ENCODE assay signal across 8 mouse cellular contexts in genomic region chr17:46160090-46160662, GRCm38 (mm10). TPM values are rescaled to one million over a fixed set of nuclear protein-coding genes. Genes with fewer than 3 reads are reported as not detected.
DNase-seq lines count a peak whose midpoint lies in the region; ATAC-seq and TF ChIP-seq lines count a peak whose summit lies in the region.

No protein-coding gene starts in this region.

- no peak for TF ChIP-seq RAD21 in MEL (IDR thresholded peaks at IDR 0.05; ENCODE audit: low read depth, low read length)

- peak overlapping the region; percentile 88 for H3K27ac ChIP-seq in MEL (ENCODE audit: control insufficient read depth, low read depth, low read length)
- peak overlapping the region; percentile 96 for H3K27ac ChIP-seq in lung, embryonic 16.5 days (ENCODE audit: low read length)

- no peak for TF ChIP-seq CTCF in MEL (IDR thresholded peaks at IDR 0.05 in 2 of 3, conservative IDR thresholded peaks at IDR 0.05 in 1 of 3; ENCODE audit: control insufficient read depth in 1 of 3, insufficient read depth in 1 of 3, low read depth in 2 of 3, low read length in 3 of 3, poor library complexity in 1 of 3, severe bottlenecking in 1 of 3)

- H3K79me2 ChIP-seq in MEL (ENCODE audit: control insufficient read depth, insufficient read depth, low read length, poor library complexity), result peaks cover 9% of the 10 kb centered on the region

- peak; percentile 96 for DNase-seq in MEL (ENCODE audit: low read depth, low spot score)
- peak; percentile 83 for DNase-seq in cerebellum, adult 8-10 months
- DNase-seq in forelimb bud, embryonic 11.5 days (ENCODE audit: low read depth, low spot score), result peak; percentile 92
- peak; percentile 79 for DNase-seq in layer of hippocampus, adult 9-10 months (ENCODE audit: low spot score)
- peak; percentile 83 for DNase-seq in ovary, postnatal 10 days (ENCODE audit: low spot score)
- peak; percentile 95 for DNase-seq in thymus, postnatal 14 days

- peaks cover 0 to 27% of the 10 kb centered on the region in 2 experiments; a peak in 3 of 4 replicates for H3K36me3 ChIP-seq in MEL (ENCODE audit: control insufficient read depth in 1 of 2, insufficient read depth in 2 of 2, low read length in 2 of 2)
- H3K36me3 ChIP-seq in lung, embryonic 16.5 days (ENCODE audit: control insufficient read depth, insufficient read depth, low read length), result peaks cover 13% of the 10 kb centered on the region; the same call in 1 of the 2 replicates

- WGBS in lung, embryonic 16.5 days, result under 1% methylated on average over 16 of the region's 16 CpGs

- peak overlapping the region; percentile 60 to 70 for H3K4me3 ChIP-seq in MEL (ENCODE audit: control insufficient read depth in 1 of 2, insufficient read depth in 1 of 2, low read depth in 2 of 2, low read length in 2 of 2)
- H3K4me3 ChIP-seq in lung, embryonic 16.5 days (ENCODE audit: low read length), result peak overlapping the region; percentile 58

- peak; percentile 54 to 61 for ATAC-seq in hematopoietic stem cell, adult 5-6 weeks (replicated peaks in 1 of 2; ENCODE audit: insufficient read depth in 1 of 2, low FRiP score in 2 of 2, low TSS enrichment in 1 of 2, low read depth in 1 of 2, poor library complexity in 2 of 2, severe bottlenecking in 2 of 2)
- peak; percentile 85 for ATAC-seq in lung, embryonic 16.5 days (ENCODE audit: low read depth)

- H3K9ac ChIP-seq in MEL (ENCODE audit: control insufficient read depth, low read depth, low read length, poor library complexity, severe bottlenecking), result peak overlapping the region; percentile 70
- H3K9ac ChIP-seq in lung, embryonic 16.5 days (ENCODE audit: low read length), result peak overlapping the region; percentile 72

- peak overlapping the region; percentile 83 for H3K4me2 ChIP-seq in lung, embryonic 16.5 days (ENCODE audit: low read depth, low read length)

- peaks cover 18 to 41% of the 10 kb centered on the region in 2 experiments; a peak in 3 of 4 replicates for H3K4me1 ChIP-seq in MEL (ENCODE audit: control insufficient read depth in 1 of 2, insufficient read depth in 2 of 2, low read length in 2 of 2)
- peaks cover 17% of the 10 kb centered on the region for H3K4me1 ChIP-seq in lung, embryonic 16.5 days (replicated peaks; ENCODE audit: control insufficient read depth, insufficient read depth, low read length)

- TF ChIP-seq POLR2A in MEL (IDR thresholded peaks at IDR 0.05; ENCODE audit: control insufficient read depth in 1 of 2, insufficient read depth in 1 of 2, low read depth in 1 of 2, low read length in 2 of 2, poor library complexity in 1 of 2), result peak in 1 of 2 experiments; percentile 52; a peak in 1 of 4 replicates

- H3K27me3 ChIP-seq in MEL (ENCODE audit: control insufficient read depth in 1 of 2, insufficient read depth in 2 of 2, low read length in 2 of 2), result no peaks in the 10 kb centered on the region
- H3K27me3 ChIP-seq in lung, embryonic 16.5 days (ENCODE audit: control insufficient read depth, insufficient read depth, low read depth, low read length), result no peaks in the 10 kb centered on the region

- no peaks in the 10 kb centered on the region for H3K9me3 ChIP-seq in MEL (replicated peaks; ENCODE audit: insufficient read depth, low read length)
- H3K9me3 ChIP-seq in lung, embryonic 16.5 days (ENCODE audit: control insufficient read depth, low read length), result no peaks in the 10 kb centered on the region

- no peak for TF ChIP-seq EP300 in MEL (IDR thresholded peaks at IDR 0.05; ENCODE audit: low read depth in 1 of 2, low read length in 2 of 2)

TF ChIP-seq in MEL, 35 proteins besides CTCF, POLR2A, EP300 and RAD21:
- TF ChIP-seq CHD1 (IDR thresholded peaks at IDR 0.05; ENCODE audit: low read depth, low read length) (0 out of 2 replicates have a peak, but pooled peaks have one; percentile 76), UBTF (IDR thresholded peaks at IDR 0.05; ENCODE audit: borderline replicate concordance, insufficient read depth, low read depth, low read length) (no peak), MAX (IDR thresholded peaks at IDR 0.05; ENCODE audit: low read length) (peak; percentile 73), RCOR1 (IDR thresholded peaks at IDR 0.05; ENCODE audit: low read depth, low read length) (no peak), MXI1 (IDR thresholded peaks at IDR 0.05; ENCODE audit: low read depth, low read length) (peak; percentile 97), TAL1 (IDR thresholded peaks at IDR 0.05; ENCODE audit: low read length) (no peak), ELF1 (IDR thresholded peaks at IDR 0.05; ENCODE audit: low read depth, low read length) (peak; percentile 65; the same call in 1 of the 2 replicates), CHD2 (IDR thresholded peaks at IDR 0.05; ENCODE audit: low read length) (no peak), TBP (IDR thresholded peaks at IDR 0.05; ENCODE audit: low read depth, low read length) (peak; percentile 40; the same call in 1 of the 2 replicates), ZC3H11A (IDR thresholded peaks at IDR 0.05; ENCODE audit: low read depth, low read length) (no peak), POLR2AphosphoS2 (IDR thresholded peaks at IDR 0.05; ENCODE audit: low read length) (peak; percentile 54; the same call in 1 of the 2 replicates), SIN3A (IDR thresholded peaks at IDR 0.05; ENCODE audit: low read length) (peak; percentile 55), MAZ (IDR thresholded peaks at IDR 0.05; ENCODE audit: low read depth, low read length) (no peak; the same call in 1 of the 2 replicates), USF1 (IDR thresholded peaks at IDR 0.05; ENCODE audit: low read depth, low read length) (peak; percentile 56; the same call in 1 of the 2 replicates), POLR2AphosphoS5 (IDR thresholded peaks at IDR 0.05; ENCODE audit: borderline replicate concordance, low read depth, low read length) (no peak), NELFE (IDR thresholded peaks at IDR 0.05; ENCODE audit: low read depth, low read length) (peak; percentile 37), USF2 (IDR thresholded peaks at IDR 0.05; ENCODE audit: borderline replicate concordance in 1 of 2, insufficient read depth in 1 of 2, low read depth in 1 of 2, low read length in 2 of 2) (no peak)

RNA-seq across cellular contexts. Expression of gene Gtpbp2, which starts 0.7 kb away (rescaled TPM):
- 18.1 and 27.5 TPM in 2 replicates for total RNA-seq in MEL (2012; rRNA removed)
- 10 to 100 TPM in 1 of 2 experiments, not detected in 1; 46.7 TPM for polyA plus RNA-seq in MEL (2012; ENCODE audit: insufficient read depth in 1 of 2, insufficient read length in 2 of 2, low read depth in 1 of 2, low replicate concordance in 2 of 2, missing spikeins in 1 of 2)
- total RNA-seq in hematopoietic stem cell, adult 5-6 weeks (2017), result 68.1 and 72.0 TPM in 2 replicates
- 50.3 and 55.0 TPM in 2 replicates for polyA plus RNA-seq in lung, embryonic 16.5 days (2015; fragmentation: Nextera tagmentation; extraction: Ambion mirVana)

RNA-seq across cellular contexts. Expression of gene Mad2l1bp, which starts 6.8 kb away (rescaled TPM):
- 14.1 and 14.8 TPM in 2 replicates for total RNA-seq in MEL (2012; rRNA removed)
- 10 to 100 TPM in 1 of 2 experiments, not detected in 1; 23.1 TPM for polyA plus RNA-seq in MEL (2012; ENCODE audit: insufficient read depth in 1 of 2, insufficient read length in 2 of 2, low read depth in 1 of 2, low replicate concordance in 2 of 2, missing spikeins in 1 of 2)
- total RNA-seq in hematopoietic stem cell, adult 5-6 weeks (2017), result 0.60 and 8.4 TPM in 2 replicates
- 55.5 and 57.1 TPM in 2 replicates for polyA plus RNA-seq in lung, embryonic 16.5 days (2015; fragmentation: Nextera tagmentation; extraction: Ambion mirVana)

RNA-seq across cellular contexts. Expression of gene Rsph9, which starts 16.2 kb away (rescaled TPM):
- total RNA-seq in MEL (2012; rRNA removed), result not detected in 2 replicates
- under 1 TPM in 1 of 2 experiments, not detected in 1; 0.29 TPM for polyA plus RNA-seq in MEL (2012; ENCODE audit: insufficient read depth in 1 of 2, insufficient read length in 2 of 2, low read depth in 1 of 2, low replicate concordance in 2 of 2, missing spikeins in 1 of 2)
- total RNA-seq in hematopoietic stem cell, adult 5-6 weeks (2017), result 2.1 and 2.7 TPM in 2 replicates
- 23.7 and 26.8 TPM in 2 replicates for polyA plus RNA-seq in lung, embryonic 16.5 days (2015; fragmentation: Nextera tagmentation; extraction: Ambion mirVana)

RNA-seq across cellular contexts. Expression of gene Polh, which starts 42.3 kb away (rescaled TPM):
- total RNA-seq in MEL (2012; rRNA removed), result 28.4 and 30.8 TPM in 2 replicates
- 10 to 100 TPM in 1 of 2 experiments, not detected in 1; 22.2 TPM for polyA plus RNA-seq in MEL (2012; ENCODE audit: insufficient read depth in 1 of 2, insufficient read length in 2 of 2, low read depth in 1 of 2, low replicate concordance in 2 of 2, missing spikeins in 1 of 2)
- 18.2 and 24.1 TPM in 2 replicates for total RNA-seq in hematopoietic stem cell, adult 5-6 weeks (2017)
- 24.1 and 26.0 TPM in 2 replicates for polyA plus RNA-seq in lung, embryonic 16.5 days (2015; fragmentation: Nextera tagmentation; extraction: Ambion mirVana)

RNA-seq across cellular contexts. Expression of gene Xpo5, which starts 42.4 kb away (rescaled TPM):
- total RNA-seq in MEL (2012; rRNA removed), result 79.0 and 82.7 TPM in 2 replicates
- polyA plus RNA-seq in MEL (2012; ENCODE audit: insufficient read depth in 1 of 2, insufficient read length in 2 of 2, low read depth in 1 of 2, low replicate concordance in 2 of 2, missing spikeins in 1 of 2), result 10 to 100 TPM; 47.5 to 93.4 TPM
- 52.8 and 57.3 TPM in 2 replicates for total RNA-seq in hematopoietic stem cell, adult 5-6 weeks (2017)
- 31.2 and 33.8 TPM in 2 replicates for polyA plus RNA-seq in lung, embryonic 16.5 days (2015; fragmentation: Nextera tagmentation; extraction: Ambion mirVana)

Comparison
In these comparisons a context has a peak if more than half of its experiments do, and no peak if none do; other contexts are left out.
1. Peak in every context shown above with its lines: DNase-seq, ATAC-seq, H3K4me3 ChIP-seq and H3K27ac ChIP-seq.